Mouse (Mus musculus): ENCODE results near the gene Snrpa1.

Gene Snrpa1

DNA sequence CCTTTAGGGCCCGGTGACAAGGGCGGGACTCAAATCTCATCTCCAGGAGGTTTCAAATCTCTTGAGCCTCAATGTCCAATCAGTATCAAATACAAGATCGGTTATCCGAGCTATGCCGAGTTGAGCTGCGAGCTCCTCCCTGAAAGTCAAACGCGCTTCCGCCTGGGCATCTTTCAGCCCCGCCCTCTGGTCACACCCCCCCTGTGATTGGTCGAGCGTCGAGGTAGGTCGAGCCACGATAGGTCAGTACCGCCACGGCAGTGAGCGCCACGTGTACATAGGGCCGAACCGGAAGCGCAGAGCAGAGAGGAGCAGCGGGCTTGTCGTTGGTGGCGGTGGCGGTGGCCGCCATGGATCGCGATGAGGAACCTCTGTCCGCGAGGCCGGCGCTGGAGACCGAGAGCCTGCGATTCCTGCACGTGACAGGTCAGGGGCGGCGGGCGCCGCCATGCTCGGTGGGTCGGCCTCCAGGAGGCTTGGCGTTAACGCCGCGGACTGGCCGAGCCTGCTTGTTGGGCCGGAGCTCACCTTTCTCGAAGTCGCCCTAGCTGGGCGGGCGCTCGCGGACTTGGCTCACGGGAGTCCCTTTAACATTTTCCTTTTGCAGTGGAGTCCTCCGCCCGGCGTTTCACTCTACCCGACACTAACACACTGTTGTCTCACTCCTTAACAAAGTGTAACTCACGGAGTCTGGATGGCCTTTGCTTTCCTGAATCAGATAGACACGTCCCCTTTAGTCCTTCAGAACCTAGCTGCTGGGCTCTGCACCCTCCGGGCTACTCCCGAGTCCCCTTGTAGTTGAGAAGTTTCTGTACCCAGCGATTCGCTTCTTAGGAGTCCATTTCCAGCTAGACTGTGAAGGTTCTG, 20.8 kb downstream of the Snrpa1 start, which contains the start of gene Selenos:
Gene Selenos (plus strand): TSS at position 286 of the 867 bp plus-strand sequence.
- peak; percentile 97 for DNase-seq (ENCODE audit: low read depth)

DNA sequence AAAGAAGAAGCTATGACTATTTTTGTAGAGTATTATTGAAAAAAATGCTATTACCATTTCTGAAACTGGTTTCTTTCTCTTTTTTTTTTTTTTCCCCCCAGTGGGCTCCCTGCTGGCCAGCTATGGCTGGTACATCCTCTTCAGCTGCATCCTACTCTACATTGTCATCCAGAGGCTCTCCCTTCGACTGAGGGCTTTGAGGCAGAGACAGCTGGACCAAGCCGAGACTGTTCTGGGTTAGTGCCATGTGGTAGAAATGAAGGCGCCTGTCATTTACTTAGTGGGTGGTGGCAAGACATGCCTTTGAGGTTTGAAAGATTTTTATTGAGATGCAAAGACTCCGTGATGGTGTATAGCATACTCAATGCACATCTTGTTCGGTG, 21.4 kb downstream of the Snrpa1 start:
- DNase-seq (ENCODE audit: low read depth): no peak

DNA sequence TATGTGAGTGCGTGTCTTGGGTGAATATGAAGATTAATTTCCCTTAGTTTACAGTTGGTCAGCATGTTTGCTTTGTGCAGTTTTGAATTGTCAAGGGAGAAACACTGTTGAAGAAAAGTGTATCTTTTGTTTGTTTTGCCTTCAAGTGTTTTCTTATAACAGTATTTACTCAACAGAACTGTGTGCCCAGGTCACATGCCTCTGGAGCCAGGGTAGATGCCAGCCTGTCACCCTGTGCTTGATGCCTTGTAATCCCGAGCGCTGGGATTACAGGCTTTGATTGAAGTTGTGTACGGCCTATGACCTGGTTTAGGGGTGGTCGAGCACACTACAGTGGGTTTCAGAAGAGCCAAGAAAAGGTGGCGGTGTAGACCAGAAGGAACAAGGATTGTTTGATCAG, 25.0 kb downstream of the Snrpa1 start:
- DNase-seq (ENCODE audit: low read depth): no peak

DNA sequence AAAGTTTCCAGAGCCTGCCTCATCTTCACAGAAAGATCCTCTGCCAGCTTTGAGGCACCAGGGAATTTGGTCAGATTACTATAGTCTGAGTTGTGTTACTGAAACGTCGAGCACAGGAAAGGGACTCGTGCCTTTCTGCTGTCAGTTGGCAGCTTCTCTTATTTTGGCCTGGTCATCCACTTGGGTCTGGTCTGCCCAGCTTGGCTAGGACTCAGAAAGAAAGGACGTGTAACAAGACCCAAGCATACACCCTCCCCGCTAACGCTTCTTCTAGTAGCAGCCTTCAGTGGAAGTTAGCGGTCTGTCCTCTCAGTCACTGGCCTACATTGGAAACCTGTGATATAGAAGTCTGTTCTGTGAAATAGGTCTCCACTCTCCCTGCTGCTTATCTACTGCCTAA, 25.7 kb downstream of the Snrpa1 start:
- DNase-seq (ENCODE audit: low read depth): no peak

DNA sequence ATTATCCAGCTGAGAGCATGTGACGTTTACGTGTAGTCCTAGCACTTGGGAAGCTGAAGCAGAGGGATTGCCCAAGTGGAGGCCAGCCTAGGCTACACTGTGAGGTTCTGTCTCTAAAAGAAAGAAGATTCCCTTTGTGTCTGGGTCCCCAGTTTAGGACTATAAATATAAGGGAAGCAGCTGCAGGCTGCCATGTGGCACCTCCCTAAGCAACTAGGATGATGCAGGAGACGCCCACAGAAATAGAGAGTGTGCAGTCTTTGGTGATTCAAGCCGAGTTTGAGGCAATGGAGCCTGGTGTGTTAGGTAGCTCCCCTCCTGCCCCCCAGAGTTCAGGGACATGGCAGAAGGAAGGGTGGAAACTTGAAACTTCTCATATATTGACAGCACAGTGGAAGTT, 28.8 kb downstream of the Snrpa1 start:
- DNase-seq (ENCODE audit: low read depth): no peak

DNA sequence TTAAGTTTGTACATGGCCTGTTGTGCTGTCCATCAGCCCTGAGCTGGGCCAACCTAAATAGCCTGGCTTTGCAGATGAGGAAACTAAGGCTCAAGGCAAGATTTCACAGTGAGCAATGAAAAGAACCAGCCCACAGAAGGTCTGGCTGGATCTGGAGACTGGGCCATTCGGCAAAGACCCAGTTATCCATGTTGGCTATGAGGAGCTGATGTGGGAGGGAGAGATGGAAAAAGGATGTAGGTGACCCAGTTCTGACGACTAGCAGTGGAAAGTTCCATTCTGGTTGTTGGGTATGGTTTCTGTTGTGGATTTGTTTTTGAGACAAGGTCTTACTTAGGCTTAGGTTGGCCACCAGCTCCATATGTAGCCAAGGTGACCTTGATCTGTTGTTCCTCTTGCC, 29.3 kb downstream of the Snrpa1 start:
- DNase-seq (ENCODE audit: low read depth): no peak

DNA sequence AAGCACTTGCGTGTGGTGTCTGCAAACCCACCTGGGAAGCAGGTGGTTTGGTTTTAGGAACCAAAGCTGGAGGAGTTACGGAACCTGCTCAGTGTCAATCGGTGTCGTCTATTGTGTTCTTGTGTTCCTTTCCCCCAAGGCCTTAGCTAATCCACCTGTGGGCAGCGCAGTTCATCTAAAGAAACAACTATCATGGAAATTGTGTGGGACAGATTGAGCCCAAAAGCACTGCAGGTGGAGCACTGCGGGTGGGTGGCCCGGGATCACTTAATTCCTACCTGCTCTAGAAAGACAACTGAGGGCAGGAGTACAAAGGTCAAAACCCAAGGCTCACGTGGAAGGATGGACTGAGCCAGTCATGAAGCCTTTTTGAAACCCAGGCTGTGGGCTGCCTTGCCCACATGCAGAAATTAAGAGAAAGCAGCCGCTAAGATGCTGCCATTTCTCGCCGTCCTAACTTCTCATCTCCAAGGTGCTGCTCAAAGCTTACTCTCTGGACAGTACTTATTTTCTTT, 31.9 kb downstream of the Snrpa1 start:
- DNase-seq (ENCODE audit: low read depth): no peak

DNA sequence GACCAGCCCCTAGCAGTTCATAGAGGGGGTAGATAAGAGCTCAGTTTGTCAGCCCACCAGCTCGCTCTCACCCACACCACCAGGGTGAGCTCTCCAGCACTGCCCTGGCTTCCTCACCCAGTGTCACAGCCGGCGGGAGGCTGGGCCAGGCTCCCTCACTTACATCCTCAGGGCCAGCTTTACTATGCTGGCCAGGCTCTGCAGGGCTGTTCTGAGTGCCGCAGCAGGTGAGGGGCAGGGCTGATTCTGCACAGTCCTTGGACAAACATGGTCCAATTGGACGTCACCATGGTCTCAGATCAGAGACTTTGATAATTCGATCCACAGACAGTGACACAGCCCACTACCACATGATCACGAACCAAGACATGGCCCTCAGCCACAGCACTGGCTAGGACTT, 32.8 kb downstream of the Snrpa1 start:
- DNase-seq (ENCODE audit: low read depth): no peak

DNA sequence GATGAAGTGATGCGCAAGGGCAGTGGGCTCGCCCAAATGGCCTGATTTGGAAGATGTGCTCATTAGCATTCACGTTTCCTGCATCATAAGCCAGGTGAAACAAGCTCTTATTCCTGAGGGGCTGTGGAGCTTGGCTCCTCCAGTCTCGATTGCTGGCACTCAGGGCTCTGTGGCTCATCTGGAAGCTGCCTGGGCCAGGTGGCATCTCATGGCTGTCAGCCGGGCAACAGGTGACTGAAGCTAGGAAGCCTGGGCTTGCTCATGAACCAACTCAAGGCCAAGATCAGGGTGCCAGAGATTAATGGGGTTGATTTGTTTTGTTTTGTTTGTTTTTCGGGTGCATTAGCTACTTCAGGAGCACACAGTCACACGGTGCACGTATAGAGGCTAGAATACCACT, 33.9 kb downstream of the Snrpa1 start:
- DNase-seq (ENCODE audit: low read depth): no peak

DNA sequence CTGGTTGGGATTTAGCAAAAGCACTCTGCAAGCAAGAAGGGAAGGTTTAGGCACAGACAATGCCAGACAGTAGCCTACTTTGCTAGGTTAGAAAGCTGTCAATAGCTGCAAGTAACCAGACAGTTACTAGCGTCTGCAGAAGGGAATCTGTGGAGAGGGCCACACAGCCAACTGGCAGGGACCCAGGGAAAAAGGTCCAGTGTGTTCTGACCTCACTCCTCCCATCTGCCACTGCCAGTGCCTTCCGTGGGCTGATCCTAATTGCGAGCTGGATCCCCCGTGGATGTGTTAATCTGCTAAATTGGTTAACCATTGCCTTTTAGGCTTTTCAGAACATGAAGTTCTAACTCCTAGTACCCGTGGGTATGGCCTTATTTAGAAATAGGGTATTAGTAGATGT, 35.3 kb downstream of the Snrpa1 start:
- DNase-seq (ENCODE audit: low read depth): no peak

DNA sequence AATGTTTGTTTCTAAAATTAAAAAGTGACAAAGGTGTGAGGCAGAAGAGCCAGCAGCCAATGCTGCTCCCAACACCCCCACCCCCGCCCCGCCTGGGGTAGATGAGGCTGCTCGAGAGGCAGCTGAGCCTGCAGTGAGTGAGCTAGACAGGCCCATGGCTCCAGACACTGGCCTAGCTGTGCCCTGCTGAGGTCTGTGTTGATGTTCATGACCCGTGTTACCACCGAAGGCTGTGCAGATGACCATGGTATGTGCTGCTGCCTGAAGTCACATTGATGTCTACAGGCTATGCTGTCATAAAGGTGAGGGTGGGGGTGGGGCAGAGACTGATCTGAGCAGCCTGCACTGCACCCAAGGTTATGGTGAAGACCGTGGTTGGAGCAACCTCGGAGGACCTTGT, 40.0 kb downstream of the Snrpa1 start:
- no peak for DNase-seq (ENCODE audit: low read depth)

DNA sequence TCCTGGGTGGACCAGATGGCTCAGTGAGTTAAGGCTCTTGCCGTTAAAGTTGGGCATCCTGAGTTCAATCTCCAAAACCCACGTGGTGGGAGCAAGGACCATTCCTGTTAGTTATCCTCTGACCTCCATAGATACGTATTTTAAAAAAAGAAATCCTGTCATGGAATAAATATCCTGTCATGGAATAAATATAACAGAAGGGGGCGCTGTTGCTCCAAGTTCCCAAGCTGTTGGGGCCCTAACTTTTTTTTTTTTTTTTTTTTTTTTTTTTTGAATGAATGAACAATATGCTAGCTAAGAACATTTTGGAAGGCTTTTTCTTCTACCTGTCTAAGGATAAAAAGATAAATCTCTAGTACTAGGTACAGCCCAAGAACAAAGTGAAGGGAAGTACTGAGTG, 43.1 kb downstream of the Snrpa1 start:
- no peak for DNase-seq (ENCODE audit: low read depth)

DNA sequence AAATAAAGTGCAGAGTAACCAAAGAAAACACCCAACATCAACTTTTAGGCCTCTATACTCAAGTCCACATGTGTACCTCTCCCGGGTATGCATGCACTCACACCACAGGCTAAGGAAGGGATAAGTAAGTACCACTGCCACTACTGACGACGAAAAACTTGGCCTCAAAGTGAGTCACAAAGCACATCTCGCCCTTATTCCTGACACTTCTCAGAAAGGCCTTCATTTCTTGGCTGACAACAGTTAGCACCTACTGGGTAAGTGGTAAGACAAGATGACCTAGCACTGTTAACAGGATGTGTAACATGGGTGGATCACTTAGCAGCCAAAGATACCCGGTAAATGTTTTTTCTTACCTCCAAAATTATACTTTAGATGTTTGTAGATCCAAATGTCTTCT, 45.7 kb downstream of the Snrpa1 start:
- no peak for DNase-seq (ENCODE audit: low read depth)

DNA sequence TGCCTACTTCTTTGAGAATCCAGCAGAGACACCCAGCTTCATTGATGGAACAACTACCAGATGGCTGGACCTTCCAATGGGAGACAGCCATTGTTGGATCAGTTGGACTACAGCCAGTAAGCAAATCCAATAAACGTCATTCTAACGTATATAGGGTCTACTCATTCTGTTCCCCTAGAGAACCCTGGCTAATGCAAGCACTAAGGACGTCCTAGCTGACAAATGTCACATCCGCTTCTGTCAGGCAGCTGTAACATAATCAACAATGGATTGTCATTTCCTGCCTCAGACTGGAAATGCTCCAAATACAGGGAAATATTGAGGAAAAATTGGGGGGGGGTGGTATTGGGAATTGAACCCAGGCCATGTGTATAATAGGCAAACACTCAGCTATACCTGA, 47.0 kb downstream of the Snrpa1 start:
- no peak for DNase-seq (ENCODE audit: low read depth)

DNA sequence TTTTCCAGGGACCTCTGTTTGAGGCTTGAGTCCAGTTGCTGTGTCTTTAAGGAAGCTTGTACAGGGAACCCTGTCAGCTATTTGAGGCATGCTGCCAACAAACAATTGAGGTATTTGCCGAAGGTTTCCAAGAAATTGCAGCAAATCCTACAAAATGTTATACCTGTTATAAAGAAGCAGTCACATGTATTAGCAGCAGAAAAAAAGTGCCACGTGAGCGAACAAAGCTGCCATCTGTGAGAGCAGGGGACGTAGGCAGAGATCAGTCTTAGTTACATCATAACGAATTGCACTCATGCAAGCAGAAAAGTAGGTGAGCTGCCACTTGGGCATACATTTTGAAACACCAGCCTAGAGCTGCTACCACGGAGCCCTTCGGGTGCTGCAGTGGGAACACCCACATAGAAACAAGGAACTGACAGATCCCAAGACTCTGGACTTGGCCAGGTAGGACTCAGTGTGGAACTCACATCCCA, 47.8 kb downstream of the Snrpa1 start:
- DNase-seq (ENCODE audit: low read depth): no peak

DNA sequence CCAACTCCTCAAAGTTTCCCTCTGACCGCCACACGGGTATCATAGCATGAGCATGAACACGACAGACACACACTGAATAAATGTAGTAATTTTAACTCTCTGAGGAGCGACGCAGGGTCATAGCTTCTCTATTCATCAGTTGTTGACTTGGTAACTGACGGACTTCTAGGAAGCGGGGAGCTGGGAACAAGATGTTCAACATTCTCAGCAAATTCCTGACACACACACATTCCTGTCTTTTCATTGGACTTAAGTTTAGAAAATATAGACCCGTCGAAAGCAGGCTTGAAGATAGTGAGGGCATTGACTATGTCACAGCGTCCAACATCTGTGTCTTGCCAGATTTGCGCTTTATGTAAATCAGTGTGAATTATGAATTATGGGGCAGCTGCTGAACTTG, 48.4 kb downstream of the Snrpa1 start:
- DNase-seq (ENCODE audit: low read depth): no peak

DNA sequence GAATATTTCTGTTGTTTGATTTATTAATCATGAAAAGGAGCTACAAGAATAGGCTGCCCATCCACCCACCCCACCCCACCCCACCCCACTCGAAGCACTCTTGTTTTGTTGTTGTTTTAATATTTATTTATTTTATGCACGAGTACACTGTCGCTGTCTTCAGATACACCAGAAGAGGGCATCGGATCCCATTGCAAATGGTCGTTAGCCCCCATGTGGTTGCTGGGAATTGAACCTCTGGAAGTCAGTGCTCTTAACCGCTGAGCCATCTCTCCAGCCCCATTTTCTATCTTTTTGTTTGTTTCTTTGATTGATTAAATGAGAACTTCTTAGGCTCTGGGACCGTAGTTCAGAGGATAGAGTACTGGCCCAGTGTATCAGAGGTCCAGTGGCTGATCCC, 49.1 kb downstream of the Snrpa1 start:
- DNase-seq (ENCODE audit: low read depth): no peak

DNA sequence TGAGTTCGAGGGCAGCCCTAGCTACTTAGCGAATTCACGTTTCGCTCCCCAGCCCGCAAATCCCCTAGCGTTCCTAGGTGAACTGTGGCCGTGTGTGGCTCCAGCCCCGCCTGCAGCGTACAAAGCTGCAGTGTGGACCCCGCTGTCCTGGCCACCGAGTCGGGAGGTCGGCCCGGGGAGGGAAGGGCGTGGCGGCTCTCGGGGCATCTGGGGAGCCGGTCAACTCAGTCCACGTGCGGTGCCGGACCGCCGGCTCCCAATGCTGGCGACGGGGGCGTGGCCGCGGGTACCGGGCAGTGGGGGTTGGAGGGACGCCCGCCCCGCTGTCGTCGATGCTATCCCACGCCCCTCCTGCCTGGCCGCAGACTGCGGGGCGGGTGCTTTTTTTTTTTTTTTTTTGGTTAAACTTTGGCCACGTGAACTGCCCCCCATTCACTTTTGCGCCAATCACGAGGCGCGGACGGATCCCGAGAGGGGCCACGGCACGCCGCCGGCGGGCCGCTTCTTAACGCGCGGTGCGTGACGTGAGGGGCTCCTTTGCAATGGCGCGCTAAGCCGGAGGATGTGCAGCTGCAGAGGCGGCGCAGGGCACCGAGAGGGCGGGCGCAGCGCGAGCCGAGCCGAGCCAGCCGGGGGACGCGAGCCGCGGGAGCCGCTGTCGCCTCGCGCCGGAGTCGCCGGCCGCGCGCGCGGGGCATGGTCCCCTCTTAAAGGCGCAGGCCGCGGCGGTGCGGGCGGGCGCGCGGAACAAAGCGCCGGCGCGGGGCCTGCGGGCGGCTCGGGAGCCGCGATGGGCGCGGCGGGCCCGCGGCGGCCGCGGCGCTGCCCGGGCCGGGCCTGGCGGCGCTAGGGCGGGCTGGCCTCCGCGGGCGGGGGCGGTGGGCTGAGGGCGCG, 50.4 kb downstream of the Snrpa1 start, which contains the start of gene Chsy1:
Gene Chsy1 (plus strand): TSS at position 555 of the 894 bp plus-strand sequence.
- peak; percentile 75 for DNase-seq (ENCODE audit: low read depth)

DNA sequence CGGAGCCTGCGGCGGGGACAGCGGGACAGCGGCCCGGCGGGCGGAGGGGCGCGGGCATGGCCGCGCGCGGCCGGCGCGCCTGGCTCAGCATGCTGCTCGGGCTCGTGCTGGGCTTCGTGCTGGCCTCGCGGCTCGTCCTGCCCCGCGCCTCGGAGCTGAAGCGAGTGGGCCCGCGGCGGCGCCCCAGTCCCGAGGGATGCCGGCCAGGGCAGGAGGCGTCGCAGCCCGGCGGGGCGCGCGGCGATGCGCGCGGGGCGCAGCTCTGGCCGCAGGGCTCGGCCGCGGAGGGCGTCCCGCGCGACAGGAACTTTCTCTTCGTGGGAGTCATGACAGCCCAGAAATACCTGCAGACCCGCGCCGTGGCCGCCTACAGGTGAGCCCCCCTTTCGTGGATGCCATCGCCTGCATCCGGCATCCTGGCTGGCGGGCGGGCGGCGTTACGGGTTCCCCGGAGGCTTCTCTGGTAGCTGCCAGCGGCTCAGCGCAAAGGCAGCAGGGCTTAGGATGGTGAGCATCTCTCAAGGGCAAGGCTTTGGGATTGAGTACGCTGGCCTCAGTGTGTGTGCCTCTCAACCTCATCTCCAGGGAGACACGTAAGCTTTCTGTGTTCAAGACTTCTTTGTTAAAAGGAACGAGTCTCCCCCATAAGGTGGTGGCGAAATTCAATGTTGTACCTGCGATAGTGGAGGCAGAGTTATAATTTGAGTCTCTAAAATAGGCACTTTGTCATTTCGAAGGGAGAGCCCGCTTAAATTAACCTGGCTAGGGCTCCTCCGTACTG, 51.2 kb downstream of the Snrpa1 start:
- DNase-seq (ENCODE audit: low read depth): no peak

DNA sequence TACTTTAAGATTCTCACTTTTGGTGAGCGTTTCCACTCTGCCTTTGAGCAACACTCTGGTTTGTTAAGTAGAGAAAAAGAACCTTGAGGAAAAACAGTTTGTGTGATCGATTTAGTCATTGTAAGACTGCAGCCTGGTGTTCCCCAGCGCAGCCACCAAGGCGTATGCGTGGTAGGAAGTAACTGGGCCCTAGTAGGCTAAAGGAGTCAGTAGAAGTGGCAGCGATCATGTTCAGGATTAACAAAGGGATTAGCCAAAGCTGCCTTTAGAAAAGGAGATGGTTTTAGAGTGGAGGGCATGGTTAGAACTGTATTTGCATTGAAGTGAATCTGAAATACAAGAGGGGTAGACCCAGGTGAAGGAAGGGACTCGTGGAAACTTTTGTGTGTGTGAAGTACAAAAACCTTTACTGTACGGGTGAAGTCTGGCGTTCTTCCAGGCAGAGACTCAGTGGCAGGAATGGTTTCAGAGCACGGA, 51.9 kb downstream of the Snrpa1 start:
- no peak for DNase-seq (ENCODE audit: low read depth)

DNA sequence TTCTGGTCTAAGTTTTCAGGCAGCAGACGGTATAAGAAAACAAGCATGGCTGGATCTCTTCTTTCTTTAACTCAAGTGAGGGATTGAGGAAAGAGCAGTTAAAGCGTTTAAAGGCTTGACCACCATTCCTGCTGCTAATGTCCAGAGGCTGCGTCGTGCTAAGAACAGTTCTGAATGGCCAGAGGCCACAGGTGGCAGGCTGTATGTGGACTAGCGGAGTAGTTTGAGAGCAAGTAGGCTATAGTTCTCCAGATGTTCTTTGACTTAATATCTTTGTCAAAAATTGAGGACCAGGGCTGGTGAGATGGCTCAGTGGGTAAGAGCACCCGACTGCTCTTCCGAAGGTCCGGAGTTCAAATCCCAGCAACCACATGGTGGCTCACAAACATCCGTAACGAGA, 52.4 kb downstream of the Snrpa1 start:
- no peak for DNase-seq (ENCODE audit: low read depth)

DNA sequence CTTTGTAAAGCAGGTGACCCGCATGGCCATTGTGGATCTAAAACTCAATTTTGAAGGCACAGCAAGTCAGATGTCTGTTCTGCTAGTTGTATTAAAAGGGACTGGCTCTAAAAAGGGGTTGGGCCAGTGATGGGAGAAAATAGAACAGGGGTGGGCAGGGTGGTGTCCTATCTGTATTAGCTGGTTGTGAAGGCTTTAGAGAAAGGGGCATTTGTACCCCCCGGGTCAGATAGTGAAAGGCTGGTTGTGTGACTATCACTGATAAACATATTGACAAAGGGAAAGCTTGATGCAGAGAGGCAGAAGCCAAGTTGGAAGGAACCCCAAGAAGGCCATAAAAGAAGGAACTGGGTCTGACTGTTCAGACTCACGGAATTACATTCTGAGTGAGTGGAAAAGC, 54.8 kb downstream of the Snrpa1 start:
- DNase-seq (ENCODE audit: low read depth): no peak

All from c-Kit-positive CD71-negative TER-119-negative erythroid progenitor cells, embryonic 14.5 days (primary cell).